Mouse (Mus musculus) myocyte (in vitro differentiated cells): ENCODE data around the gene Whrn. TPM values are rescaled to one million over a fixed set of nuclear protein-coding genes. Genes with fewer than 3 reads are reported as not detected.

Experiments
- H3K27me3 ChIP-seq: one replicate; pipeline ENCODE4 v1.6.1; 2011; ENCODE audit not compliant: control insufficient read depth, insufficient read depth, insufficient read length
- H3K36me3 ChIP-seq: one replicate; pipeline ENCODE4 v1.6.1; 2011; ENCODE audit not compliant: control insufficient read depth, insufficient read depth
- H3K4me2 ChIP-seq: one replicate; pipeline ENCODE4 v1.6.1; 2011; ENCODE audit warnings: low read depth, control low read depth
- H3K4me3 ChIP-seq: one replicate; pipeline ENCODE4 v1.5.1; 2011; ENCODE audit warnings: mild to moderate bottlenecking, control low read depth, moderate library complexity
- H3K79me2 ChIP-seq: one replicate; pipeline ENCODE4 v1.6.1; 2011; ENCODE audit not compliant: control insufficient read depth, insufficient read depth
- H3ac ChIP-seq: one replicate; pipeline ENCODE4 v1.6.1; 2011; ENCODE audit not compliant: control insufficient read depth, insufficient read length
- CEBPB ChIP-seq: IDR thresholded peaks from 2 replicates; pipeline ENCODE4 v1.6.1; 2011; ENCODE audit warnings: mild to moderate bottlenecking, moderate library complexity; ENCODE audit not compliant: poor library complexity, insufficient read depth, severe bottlenecking
- E2F4 ChIP-seq: IDR thresholded peaks from one replicate; pipeline ENCODE4 v1.6.1; 2011; ENCODE audit warnings: mild to moderate bottlenecking, control low read depth, moderate library complexity; ENCODE audit not compliant: insufficient read depth
- MAX ChIP-seq: IDR thresholded peaks from one replicate; pipeline ENCODE4 v1.6.1; 2011; ENCODE audit warnings: low read depth, mild to moderate bottlenecking, control low read depth
- MYOD1 ChIP-seq, 3 experiments: IDR thresholded peaks; one replicate each; pipeline ENCODE4 v1.6.1; 2011; ENCODE audit warnings: control low read depth in 2 of 3, low read depth in 2 of 3, mild to moderate bottlenecking in 2 of 3, moderate library complexity in 1 of 3; ENCODE audit not compliant: insufficient read length in 2 of 3, control insufficient read depth in 1 of 3
- MYOG ChIP-seq, 3 experiments: IDR thresholded peaks; one replicate each; pipeline ENCODE4 v1.6.1; 2011; ENCODE audit warnings: control low read depth in 2 of 3, low read depth in 2 of 3, mild to moderate bottlenecking in 2 of 3; ENCODE audit not compliant: insufficient read length in 2 of 3, control insufficient read depth in 1 of 3, insufficient read depth in 1 of 3
- POLR2A ChIP-seq: IDR thresholded peaks from one replicate; pipeline ENCODE4 v1.6.1; 2011; ENCODE audit warnings: low read depth, mild to moderate bottlenecking, control low read depth, moderate library complexity; ENCODE audit not compliant: insufficient read length
- POLR2AphosphoS2 ChIP-seq: IDR thresholded peaks from one replicate; pipeline ENCODE4 v1.6.1; 2011; ENCODE audit warnings: low read depth, control low read depth; ENCODE audit not compliant: insufficient read length
- REST ChIP-seq: IDR thresholded peaks from one replicate; pipeline ENCODE4 v1.6.1; 2011; ENCODE audit warnings: mild to moderate bottlenecking, control low read depth, moderate library complexity; ENCODE audit not compliant: insufficient read depth, insufficient read length
- SRF ChIP-seq: IDR thresholded peaks from one replicate; pipeline ENCODE4 v1.6.1; 2011; ENCODE audit warnings: low read depth; ENCODE audit not compliant: control insufficient read depth, insufficient read length
- TCF12 ChIP-seq: IDR thresholded peaks from one replicate; pipeline ENCODE4 v1.6.1; 2011; ENCODE audit warnings: mild to moderate bottlenecking, control low read depth; ENCODE audit not compliant: poor library complexity, insufficient read depth, severe bottlenecking
- TCF3 ChIP-seq: IDR thresholded peaks from one replicate; pipeline ENCODE4 v1.6.1; 2011; ENCODE audit warnings: low read depth, control low read depth; ENCODE audit not compliant: insufficient read length
- USF1 ChIP-seq: IDR thresholded peaks from one replicate; pipeline ENCODE4 v1.6.1; 2011; ENCODE audit warnings: low read depth, mild to moderate bottlenecking, control low read depth, moderate library complexity
- polyA plus RNA-seq: library from polyadenylated mRNA; unstranded; fragments of >200 nt; fragmentation: generic; extraction: Trizol; gene quantifications from one replicate; pipeline ENCODE4 v1.2.1, GENCODE M21; 2012; ENCODE audit warnings: missing spikeins

Whrn gene
- polyA plus RNA-seq, 1 experiment = 18.8 TPM

DNA sequence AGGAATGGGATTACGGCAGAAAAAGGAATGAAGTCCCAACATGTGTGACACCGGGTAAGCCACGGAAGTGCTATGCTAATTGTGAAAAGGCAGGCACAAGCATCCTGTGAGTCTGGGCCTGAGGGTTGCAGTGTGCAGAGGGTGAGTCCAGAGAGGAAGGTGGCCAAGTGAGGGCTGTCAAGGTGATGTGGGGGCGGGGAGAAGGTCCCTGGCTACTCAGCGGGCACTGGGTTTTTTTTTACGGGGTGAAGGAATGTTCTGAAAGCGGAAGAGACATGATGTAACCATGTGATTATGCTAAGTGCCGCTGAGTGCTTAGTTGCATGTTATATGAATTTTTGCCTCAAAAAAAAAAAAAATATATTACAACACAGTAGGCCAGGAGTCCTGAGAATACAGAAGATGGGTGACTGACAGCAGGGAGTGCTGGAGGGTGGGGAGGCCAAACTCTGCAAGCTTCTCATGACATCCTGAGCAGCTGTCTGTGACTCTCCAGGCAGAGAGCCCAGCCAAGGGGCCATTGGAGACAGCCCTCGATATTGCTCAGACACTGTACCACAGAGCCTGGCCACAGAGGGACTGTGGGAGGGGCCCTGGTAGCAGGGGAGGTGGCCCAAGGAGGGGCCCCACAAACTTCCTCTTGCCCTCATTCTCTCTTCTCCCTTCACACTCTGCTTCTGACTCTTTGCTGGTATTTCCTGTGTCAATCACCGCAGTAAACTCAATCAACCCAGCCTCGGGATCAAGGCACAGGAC lies 96.8 kb downstream of the Whrn start:
- no peaks in the 10 kb centered on the region for H3K27me3 ChIP-seq
- peak overlapping the region; percentile 5 for H3K4me3 ChIP-seq
- peaks cover 11% of the 10 kb centered on the region for H3K36me3 ChIP-seq
- H3ac ChIP-seq = no peak overlapping the region
- H3K79me2 ChIP-seq = peaks cover 8% of the 10 kb centered on the region
- TF ChIP-seq CEBPB = 0 out of 2 replicates have a peak, but pooled peaks have one; percentile 6
- TF ChIP-seq USF1 = no peak
- TF ChIP-seq POLR2A = no peak
- no peak for TF ChIP-seq E2F4
- peak; percentile 87 to 90 (median 89) for TF ChIP-seq MYOD1 (IDR thresholded peaks at IDR 0.05; ENCODE audit: control insufficient read depth in 1 of 3, insufficient read length in 2 of 3, low read depth in 2 of 3)
- no peak for TF ChIP-seq MAX
- TF ChIP-seq SRF = no peak
- no peak for TF ChIP-seq REST
- peak; percentile 7 to 87 (median 53) for TF ChIP-seq MYOG (IDR thresholded peaks at IDR 0.05; ENCODE audit: control insufficient read depth in 1 of 3, insufficient read depth in 1 of 3, insufficient read length in 2 of 3, low read depth in 2 of 3)
- no peak for TF ChIP-seq TCF3
- no peak for TF ChIP-seq POLR2AphosphoS2
- TF ChIP-seq TCF12 = peak; percentile 57
- H3K4me2 ChIP-seq = peak overlapping the region; percentile 90

- TF ChIP-seq TCF3 (no peak), TCF12 (no peak), MYOD1 (IDR thresholded peaks at IDR 0.05; ENCODE audit: control insufficient read depth in 1 of 3, insufficient read length in 2 of 3, low read depth in 2 of 3) (no peak), REST (no peak), USF1 (no peak), POLR2A (no peak), E2F4 (no peak), MYOG (IDR thresholded peaks at IDR 0.05; ENCODE audit: control insufficient read depth in 1 of 3, insufficient read depth in 1 of 3, insufficient read length in 2 of 3, low read depth in 2 of 3) (no peak), CEBPB (no peak), SRF (no peak)
- Histone ChIP-seq H3K79me2 (peaks cover 8% of the 10 kb centered on the region), H3ac (no peak overlapping the region), H3K4me3 (no peak overlapping the region), H3K36me3 (peaks cover 12% of the 10 kb centered on the region), H3K27me3 (no peaks in the 10 kb centered on the region), H3K4me2 (no peak overlapping the region)
Observed at GRCm38 (mm10) chr4:63397981-63398537, 97.7 kb downstream of the Whrn start.

DNA sequence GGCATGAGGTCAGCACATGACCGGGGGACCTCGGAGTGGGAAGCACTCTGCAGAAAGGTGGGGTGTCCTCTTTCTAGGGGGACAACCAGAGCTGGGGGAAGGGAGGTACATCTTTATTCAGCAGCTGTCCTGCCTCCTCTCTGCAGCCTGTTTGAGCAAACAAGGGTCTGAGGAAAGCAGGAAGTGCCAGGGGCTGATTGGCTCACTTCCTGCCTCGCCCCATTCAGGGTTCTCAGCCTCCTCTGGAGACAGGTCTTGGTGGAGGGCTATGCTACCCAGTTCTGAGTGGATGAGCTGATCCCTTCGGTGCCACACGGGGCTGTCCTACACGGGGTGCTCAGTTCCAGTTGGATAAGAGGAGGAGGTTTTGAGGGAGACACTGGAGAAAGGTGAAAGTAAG lies 104.5 kb downstream of the Whrn start:
- no peaks in the 10 kb centered on the region for H3K79me2 ChIP-seq
- H3ac ChIP-seq = no peak overlapping the region
- TF ChIP-seq CEBPB = no peak
- H3K4me2 ChIP-seq = no peak overlapping the region
- H3K27me3 ChIP-seq = no peaks in the 10 kb centered on the region
- H3K36me3 ChIP-seq = peaks cover 18% of the 10 kb centered on the region
- no peak overlapping the region for H3K4me3 ChIP-seq

- TF ChIP-seq REST (no peak), POLR2A (no peak), MAX (no peak), MYOG (IDR thresholded peaks at IDR 0.05; ENCODE audit: control insufficient read depth in 1 of 3, insufficient read depth in 1 of 3, insufficient read length in 2 of 3, low read depth in 2 of 3) (no peak), CEBPB (no peak), E2F4 (no peak), USF1 (no peak), MYOD1 (IDR thresholded peaks at IDR 0.05; ENCODE audit: control insufficient read depth in 1 of 3, insufficient read length in 2 of 3, low read depth in 2 of 3) (no peak), TCF3 (no peak), POLR2AphosphoS2 (no peak), TCF12 (no peak), SRF (no peak)
- no peak overlapping the region for H3ac ChIP-seq
- peaks cover 12% of the 10 kb centered on the region for H3K36me3 ChIP-seq
- H3K4me3 ChIP-seq = no peak overlapping the region
- H3K27me3 ChIP-seq = no peaks in the 10 kb centered on the region
- no peaks in the 10 kb centered on the region for H3K79me2 ChIP-seq
- no peak overlapping the region for H3K4me2 ChIP-seq
Observed at GRCm38 (mm10) chr4:63389887-63390528, 105.8 kb downstream of the Whrn start.
